Mouse (Mus musculus) small intestine, adult 2 months (tissue): ENCODE results near the gene Dnajc7.

Experiments used
- CTCF ChIP-seq: fragments of 200-500 bp; IDR thresholded peaks from 2 replicates; pipeline ENCODE4 v1.5.1; 2012; ENCODE audit warnings: low read depth, mild to moderate bottlenecking, control low read depth, inconsistent platforms, low read length, moderate library complexity, mixed read lengths; ENCODE audit not compliant: insufficient replicate concordance, insufficient read length; ENCODE audit errors: extremely low read depth
- POLR2A ChIP-seq: fragments of 200-500 bp; IDR thresholded peaks from 2 replicates; pipeline ENCODE4 v1.6.1; 2012; ENCODE audit warnings: low read depth, mild to moderate bottlenecking, control low read depth, inconsistent platforms, low read length, moderate library complexity

DNA sequence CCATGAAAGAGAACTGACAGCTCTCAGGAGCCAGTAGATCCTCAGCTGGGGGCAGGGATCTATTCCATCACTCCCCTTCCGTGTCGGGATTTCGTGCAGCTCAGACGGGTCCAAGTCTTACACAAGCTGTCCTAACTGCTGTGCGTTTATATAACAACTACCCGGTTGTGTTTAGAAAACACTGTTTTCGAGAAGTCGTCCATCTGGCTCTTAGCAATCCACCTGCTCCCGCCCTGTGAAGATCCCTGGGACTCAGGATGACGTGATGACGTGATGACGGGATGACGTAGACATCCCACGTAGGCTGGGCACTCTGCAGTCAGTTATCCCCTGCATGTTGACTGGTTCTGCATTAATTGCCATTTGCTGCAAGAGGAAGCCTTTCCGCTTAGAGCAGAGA lies 55.7 kb downstream of the Dnajc7 start:
- TF ChIP-seq CTCF: no peak
- no peak for TF ChIP-seq POLR2A
